Mouse (Mus musculus) hindbrain, embryonic 11.5 days (tissue): Measurements from ENCODE around the gene Ilf3. TPM values are rescaled to one million over a fixed set of nuclear protein-coding genes. Genes with fewer than 3 reads are reported as not detected.

Experiments
- ATAC-seq: fragments of 200-750 bp; cut with Nextera tagmentation; 2 replicates; pipeline ENCODE4 v1.8.0; 2017; ENCODE audit warnings: mild to moderate bottlenecking, moderate TSS enrichment, moderate library complexity; ENCODE audit not compliant: low FRiP score
- DNase-seq: peaks from one replicate; pipeline ENCODE4 v3.0.0-alpha.2; 2015; ENCODE audit warnings: low spot score
- H3K27ac ChIP-seq: fragments of 300-500 bp; sonication (generic); 2 replicates; pipeline ENCODE4 v1.5.1; 2014; ENCODE audit warnings: mild to moderate bottlenecking, low read depth, low read length
- H3K27me3 ChIP-seq: fragments of 300-500 bp; sonication (generic); 2 replicates; pipeline ENCODE4 v1.6.1; 2014; ENCODE audit warnings: mild to moderate bottlenecking, low read length, moderate library complexity, mixed read lengths; ENCODE audit not compliant: control insufficient read depth, insufficient read depth
- H3K36me3 ChIP-seq: fragments of 300-500 bp; sonication (generic); 2 replicates; pipeline ENCODE4 v1.6.1; 2014; ENCODE audit warnings: mild to moderate bottlenecking, low read length, moderate library complexity, mixed read lengths; ENCODE audit not compliant: control insufficient read depth, insufficient read depth
- H3K4me1 ChIP-seq: fragments of 300-500 bp; sonication (generic); replicated peaks from 2 replicates; pipeline ENCODE4 v1.6.1; 2014; ENCODE audit warnings: low read length, mixed read lengths; ENCODE audit not compliant: control insufficient read depth, insufficient read depth
- H3K4me2 ChIP-seq: fragments of 300-500 bp; sonication (generic); replicated peaks from 2 replicates; pipeline ENCODE4 v1.6.1; 2014; ENCODE audit warnings: mild to moderate bottlenecking, low read depth, low read length
- H3K4me3 ChIP-seq: fragments of 300-500 bp; sonication (generic); 2 replicates; pipeline ENCODE4 v1.5.1; 2014; ENCODE audit warnings: low read depth, low read length
- H3K9ac ChIP-seq: fragments of 300-500 bp; sonication (generic); 2 replicates; pipeline ENCODE4 v1.6.1; 2014; ENCODE audit warnings: low read depth, low read length
- H3K9me3 ChIP-seq: fragments of 300-500 bp; sonication (generic); 2 replicates; pipeline ENCODE4 v1.6.1; 2016; ENCODE audit warnings: low read length; ENCODE audit not compliant: control insufficient read depth
- WGBS: fragments of 180-500 bp; shearing (Covaris S2); extraction: QIAGEN DNeasy Blood & Tissue Kit; methylation state at CpG from one replicate; pipeline ENCODE4 v1.1.7; 2014; 5-methylcytosine and 5-hydroxymethylcytosine counted together
- polyA plus RNA-seq: library from polyadenylated mRNA; unstranded; fragments of >200 nt; fragmentation: Nextera tagmentation; extraction: Ambion mirVana; gene quantifications from 2 replicates; pipeline ENCODE4 v1.2.1, GENCODE M21; 2014

Ilf3 gene
- polyA plus RNA-seq, 1 experiment from 2014 or later, result 232 TPM

- DNase-seq, result no peak
- no peak for ATAC-seq
Measured at GRCm38 (mm10) chr9:21433766-21434165, 66.1 kb downstream of the Ilf3 start.

GRCm38 (mm10) chr9:21434410-21434809, 66.7 kb downstream of the Ilf3 start:
- no peak for ATAC-seq
- Histone ChIP-seq H3K4me1 (no peaks in the 10 kb centered on the region), H3K4me2 (no peak overlapping the region), H3K9ac (no peak overlapping the region), H3K4me3 (no peak overlapping the region), H3K27ac (no peak overlapping the region), H3K27me3 (no peaks in the 10 kb centered on the region), H3K9me3 (no peaks in the 10 kb centered on the region), H3K36me3 (no peaks in the 10 kb centered on the region)
- DNase-seq, result no peak
- 98% methylated on average over 2 of the region's 2 CpGs for WGBS

More at GRCm38 (mm10) chr9:21433766-21434165, 66.1 kb downstream of the Ilf3 start:
- H3K9ac ChIP-seq, result no peak overlapping the region
- no peaks in the 10 kb centered on the region for H3K36me3 ChIP-seq
- no peak overlapping the region for H3K27ac ChIP-seq
- H3K9me3 ChIP-seq, result no peaks in the 10 kb centered on the region
- no peaks in the 10 kb centered on the region for H3K4me1 ChIP-seq
- H3K4me3 ChIP-seq, result no peak overlapping the region
- no peak overlapping the region for H3K4me2 ChIP-seq
- no peaks in the 10 kb centered on the region for H3K27me3 ChIP-seq
- WGBS, result 96% methylated on average over 8 of the region's 8 CpGs

- Histone ChIP-seq H3K4me3 (no peak overlapping the region), H3K36me3 (no peaks in the 10 kb centered on the region), H3K27me3 (no peaks in the 10 kb centered on the region), H3K9me3 (no peaks in the 10 kb centered on the region), H3K9ac (no peak overlapping the region), H3K4me1 (no peaks in the 10 kb centered on the region), H3K27ac (no peak overlapping the region), H3K4me2 (no peak overlapping the region)
- 88% methylated on average over 7 of the region's 7 CpGs for WGBS
- DNase-seq, result no peak
- ATAC-seq, result no peak
Measured at GRCm38 (mm10) chr9:21435777-21436635, 68.3 kb downstream of the Ilf3 start.

- Histone ChIP-seq H3K4me2 (no peak overlapping the region), H3K9me3 (no peaks in the 10 kb centered on the region), H3K27me3 (no peaks in the 10 kb centered on the region), H3K4me3 (no peak overlapping the region), H3K9ac (no peak overlapping the region), H3K4me1 (no peaks in the 10 kb centered on the region), H3K27ac (no peak overlapping the region), H3K36me3 (no peaks in the 10 kb centered on the region)
- 92% methylated on average over 6 of the region's 6 CpGs for WGBS
- ATAC-seq (no peak), DNase-seq (no peak)
Measured at GRCm38 (mm10) chr9:21437577-21437976, 69.9 kb downstream of the Ilf3 start.

- no peaks in the 10 kb centered on the region for H3K27me3 ChIP-seq
- no peaks in the 10 kb centered on the region for H3K4me1 ChIP-seq
- H3K4me2 ChIP-seq, result no peak overlapping the region
- DNase-seq, result no peak
- no peaks in the 10 kb centered on the region for H3K36me3 ChIP-seq
- no peak overlapping the region for H3K4me3 ChIP-seq
- no peak for ATAC-seq
- H3K27ac ChIP-seq, result no peak overlapping the region
- no peaks in the 10 kb centered on the region for H3K9me3 ChIP-seq
- no peak overlapping the region for H3K9ac ChIP-seq
- 78% methylated on average over 3 of the region's 3 CpGs for WGBS
Measured at GRCm38 (mm10) chr9:21438219-21438618, 70.5 kb downstream of the Ilf3 start.

- H3K9ac ChIP-seq, result no peak overlapping the region
- H3K4me2 ChIP-seq, result no peak overlapping the region
- H3K4me3 ChIP-seq, result no peak overlapping the region
- ATAC-seq (no peak), DNase-seq (no peak)
- H3K27me3 ChIP-seq, result no peaks in the 10 kb centered on the region
- no peak overlapping the region for H3K27ac ChIP-seq
- 83% methylated on average over 3 of the region's 3 CpGs for WGBS
- no peaks in the 10 kb centered on the region for H3K4me1 ChIP-seq
- no peaks in the 10 kb centered on the region for H3K36me3 ChIP-seq
- no peaks in the 10 kb centered on the region for H3K9me3 ChIP-seq
Measured at GRCm38 (mm10) chr9:21439456-21439855, 71.8 kb downstream of the Ilf3 start.

GRCm38 (mm10) chr9:21439914-21440313, 72.2 kb downstream of the Ilf3 start:
- Histone ChIP-seq H3K27ac (no peak overlapping the region), H3K9ac (no peak overlapping the region), H3K27me3 (no peaks in the 10 kb centered on the region), H3K4me3 (no peak overlapping the region), H3K9me3 (no peaks in the 10 kb centered on the region), H3K4me2 (no peak overlapping the region), H3K4me1 (no peaks in the 10 kb centered on the region), H3K36me3 (no peaks in the 10 kb centered on the region)
- 91% methylated on average over 2 of the region's 2 CpGs for WGBS
- DNase-seq (no peak), ATAC-seq (no peak)

- Histone ChIP-seq H3K4me2 (no peak overlapping the region), H3K9ac (no peak overlapping the region), H3K4me1 (no peaks in the 10 kb centered on the region), H3K9me3 (no peaks in the 10 kb centered on the region), H3K36me3 (no peaks in the 10 kb centered on the region), H3K27me3 (no peaks in the 10 kb centered on the region), H3K4me3 (no peak overlapping the region), H3K27ac (no peak overlapping the region)
- ATAC-seq, result no peak
- no peak for DNase-seq
Measured at GRCm38 (mm10) chr9:21440387-21440786, 72.7 kb downstream of the Ilf3 start.

- Histone ChIP-seq H3K4me3 (no peak overlapping the region), H3K36me3 (no peaks in the 10 kb centered on the region), H3K4me1 (no peaks in the 10 kb centered on the region), H3K27ac (no peak overlapping the region), H3K27me3 (no peaks in the 10 kb centered on the region), H3K9ac (no peak overlapping the region), H3K9me3 (no peaks in the 10 kb centered on the region), H3K4me2 (no peak overlapping the region)
- DNase-seq (no peak), ATAC-seq (no peak)
- 95% methylated on average over 8 of the region's 8 CpGs for WGBS
Measured at GRCm38 (mm10) chr9:21443853-21444252, 76.2 kb downstream of the Ilf3 start.
